Mouse (Mus musculus) large intestine, adult 2 months (tissue): ENCODE measurements around the gene Dlg4. TPM values are rescaled to one million over a fixed set of nuclear protein-coding genes. Genes with fewer than 3 reads are reported as not detected.
"Not testable (repeated sequence)": the region's sequence is repeated elsewhere in the genome, so short reads cannot be mapped to it uniquely, and the experiment has no call there.

Experiments
- DNase-seq: peaks from one replicate; pipeline ENCODE4 v3.0.0-alpha.2; 2012; ENCODE audit warnings: low read depth, low spot score
- WGBS: fragments of 180-500 bp; shearing (Covaris S2); methylation state at CpG from one replicate; pipeline ENCODE4 v1.1.7; 2018; 5-methylcytosine and 5-hydroxymethylcytosine counted together
- polyA plus RNA-seq: library from polyadenylated mRNA; depleted of rRNA; stranded (reverse); fragments of >200 nt; gene quantifications from 2 replicates; pipeline ENCODE4 v1.2.3, GENCODE M21; 2012

Dlg4 gene
- polyA plus RNA-seq, 1 experiment, result 5.9 TPM

GRCm38 (mm10) chr11:69995391-69995960, 21.3 kb upstream of the Dlg4 start, which contains the start of gene Phf23:
TSS of gene Phf23 (plus strand) at chr11:69995777.
- under 1% methylated on average over 36 of the region's 36 CpGs for WGBS
- peak; percentile 96 for DNase-seq

GRCm38 (mm10) chr11:69996161-69997061, 20.3 kb upstream of the Dlg4 start:
- no peak for DNase-seq
- 1% methylated on average over 65 of the region's 66 CpGs for WGBS

GRCm38 (mm10) chr11:69997070-69997509, 19.7 kb upstream of the Dlg4 start:
- 2% methylated on average over 41 of the region's 44 CpGs for WGBS
- no peak for DNase-seq

GRCm38 (mm10) chr11:69998567-69999491, 17.9 kb upstream of the Dlg4 start:
- WGBS, result 92% methylated on average over 27 of the region's 27 CpGs
- no peak for DNase-seq

- WGBS, result 57% methylated on average over 8 of the region's 8 CpGs
- DNase-seq, result no peak
These were observed 17.1 kb upstream of the Dlg4 start for GRCm38 (mm10) chr11:69999666-70000065.

- WGBS, result under 1% methylated on average over 48 of the region's 48 CpGs
- no peak for DNase-seq
These were observed 16.3 kb upstream of the Dlg4 start, which contains the start of gene Dvl2 for GRCm38 (mm10) chr11:70000396-70000898. TSS of gene Dvl2 (plus strand) at chr11:70000595.

- WGBS, result 13% methylated on average over 8 of the region's 8 CpGs
These were observed 15.6 kb upstream of the Dlg4 start for GRCm38 (mm10) chr11:70001159-70001558.

GRCm38 (mm10) chr11:70001865-70002264, 14.9 kb upstream of the Dlg4 start:
- no peak for DNase-seq

More at GRCm38 (mm10) chr11:70001159-70001558, 15.6 kb upstream of the Dlg4 start:
- DNase-seq, result no peak

- WGBS, result 94% methylated on average over 2 of the region's 2 CpGs
- no peak for DNase-seq
These were observed 14.3 kb upstream of the Dlg4 start for GRCm38 (mm10) chr11:70002471-70002870.

GRCm38 (mm10) chr11:70005521-70005920, 11.2 kb upstream of the Dlg4 start:
- 56% methylated on average over 5 of the region's 5 CpGs for WGBS
- no peak for DNase-seq

GRCm38 (mm10) chr11:70010033-70010432, 6.7 kb upstream of the Dlg4 start:
- WGBS, result 84% methylated on average over 6 of the region's 6 CpGs
- DNase-seq, result no peak

GRCm38 (mm10) chr11:70010548-70010947, 6.2 kb upstream of the Dlg4 start:
- whole genome bisulfite sequencing, result 82% methylated on average over 12 of the region's 12 CpGs
- no peak for DNase-seq

- DNase-seq, result no peak
- WGBS, result 89% methylated on average over 10 of the region's 10 CpGs
These were observed 5.8 kb upstream of the Dlg4 start for GRCm38 (mm10) chr11:70010961-70011360.

GRCm38 (mm10) chr11:70012931-70013330, 3.8 kb upstream of the Dlg4 start:
- 84% methylated on average over 9 of the region's 9 CpGs for WGBS
- DNase-seq, result no peak

- DNase-seq, result no peak
- WGBS, result 93% methylated on average over 3 of the region's 3 CpGs
These were observed 3.3 kb upstream of the Dlg4 start for GRCm38 (mm10) chr11:70013408-70013807.

- no peak for DNase-seq
- WGBS, result 68% methylated on average over 5 of the region's 5 CpGs
These were observed 2.7 kb upstream of the Dlg4 start for GRCm38 (mm10) chr11:70014051-70014450.

- DNase-seq, result no peak
These were observed 1.7 kb upstream of the Dlg4 start, which contains the start of gene Acadvl for GRCm38 (mm10) chr11:70014880-70015558. TSS of gene Acadvl (minus strand) at chr11:70015411.

GRCm38 (mm10) chr11:70015677-70016076, 1.1 kb upstream of the Dlg4 start:
- 61% methylated on average over 6 of the region's 6 CpGs for WGBS
- no peak for DNase-seq

More at GRCm38 (mm10) chr11:70014880-70015558, 1.7 kb upstream of the Dlg4 start, which contains the start of gene Acadvl:
- under 1% methylated on average over 35 of the region's 35 CpGs for WGBS

GRCm38 (mm10) chr11:70016177-70016576, 565 bp upstream of the Dlg4 start:
- WGBS, result 80% methylated on average over 2 of the region's 2 CpGs
- not testable (repeated sequence) for DNase-seq
